Mouse (Mus musculus) CH12.LX (cell line): ENCODE results near the gene Dnaaf5. TPM values are rescaled to one million over a fixed set of nuclear protein-coding genes. Genes with fewer than 3 reads are reported as not detected.
A peak's percentile ranks its signal among the peaks of the same experiment; 100 is the strongest.

Source experiments
- DNase-seq: peaks from one replicate; pipeline ENCODE4 v3.0.0-alpha.2; 2013; ENCODE audit errors: extremely low read depth
- H3K27ac ChIP-seq: 2 replicates; pipeline ENCODE4 v1.5.1; 2012; ENCODE audit warnings: low read depth, mild to moderate bottlenecking, control low read depth, moderate library complexity; ENCODE audit not compliant: insufficient read depth
- H3K27me3 ChIP-seq: replicated peaks from 2 replicates; pipeline ENCODE3; 2012; ENCODE audit warnings: inconsistent platforms
- H3K36me3 ChIP-seq, 2 experiments: replicated peaks in 1 of 2; 2 replicates each; pipeline versions ENCODE3 to v1.6.1; 2012; ENCODE audit warnings: inconsistent platforms in 1 of 2, low read length in 1 of 2, mild to moderate bottlenecking in 1 of 2, mixed read lengths in 1 of 2, moderate library complexity in 1 of 2; ENCODE audit not compliant: control insufficient read depth in 1 of 2, insufficient read depth in 1 of 2
- H3K4me1 ChIP-seq, 2 experiments: 2 replicates each; pipeline ENCODE4 v1.6.1; 2012; ENCODE audit warnings: inconsistent platforms in 1 of 2, moderate library complexity in 1 of 2; ENCODE audit not compliant: insufficient read depth in 2 of 2, control insufficient read depth in 1 of 2
- H3K4me2 ChIP-seq: 2 replicates; pipeline ENCODE4 v1.6.1; 2012; ENCODE audit warnings: low read depth, mild to moderate bottlenecking, control low read depth; ENCODE audit not compliant: poor library complexity, insufficient read depth, severe bottlenecking
- H3K4me3 ChIP-seq, 3 experiments: fragments of 150-350 bp in 1 of 3; sonication (generic) in 1 of 3; replicated peaks in 1 of 3; 2 replicates each; pipeline versions ENCODE3 to v1.5.1; 2011 to 2012; ENCODE audit warnings: low read depth in 2 of 3, low read length in 2 of 3, mild to moderate bottlenecking in 2 of 3, moderate library complexity in 2 of 3, control low read depth in 1 of 3, improper control_type of control experiment in 1 of 3, inconsistent platforms in 1 of 3, mixed read lengths in 1 of 3; ENCODE audit not compliant: poor library complexity in 1 of 3
- H3K79me2 ChIP-seq: replicated peaks from 2 replicates; pipeline ENCODE4 v1.6.1; 2012; ENCODE audit warnings: mild to moderate bottlenecking, moderate library complexity; ENCODE audit not compliant: control insufficient read depth, poor library complexity, insufficient read depth, severe bottlenecking; ENCODE audit errors: extremely low read depth
- H3K9ac ChIP-seq: 2 replicates; pipeline ENCODE4 v1.6.1; 2012; ENCODE audit warnings: low read depth, mild to moderate bottlenecking, control low read depth, moderate library complexity; ENCODE audit not compliant: insufficient read depth
- H3K9me3 ChIP-seq: replicated peaks from 2 replicates; pipeline ENCODE3; 2012; ENCODE audit warnings: low read length, inconsistent platforms, mixed read lengths
- BHLHE40 ChIP-seq: IDR thresholded peaks from 2 replicates; pipeline ENCODE4 v1.6.1; 2011; ENCODE audit warnings: mild to moderate bottlenecking, low read depth, low read length, improper control_type of control experiment
- CHD1 ChIP-seq: IDR thresholded peaks from 2 replicates; pipeline ENCODE4 v1.6.1; 2012; ENCODE audit warnings: low read depth, low read length, improper control_type of control experiment, inconsistent platforms
- CHD2 ChIP-seq: IDR thresholded peaks from 2 replicates; pipeline ENCODE4 v1.6.1; 2011; ENCODE audit warnings: low read length, improper control_type of control experiment
- CTCF ChIP-seq, 2 experiments: IDR thresholded peaks in 1 of 2; conservative IDR thresholded peaks in 1 of 2; 2 replicates each; pipeline ENCODE4 v1.5.1; 2011 to 2012; ENCODE audit warnings: low read depth in 2 of 2, low read length in 2 of 2, improper control_type of control experiment in 1 of 2, inconsistent platforms in 1 of 2, mild to moderate bottlenecking in 1 of 2, moderate library complexity in 1 of 2
- E2F4 ChIP-seq: IDR thresholded peaks from 2 replicates; pipeline ENCODE4 v1.6.1; 2011; ENCODE audit warnings: low read depth, low read length, improper control_type of control experiment; ENCODE audit not compliant: insufficient replicate concordance
- ELF1 ChIP-seq: IDR thresholded peaks from 2 replicates; pipeline ENCODE4 v1.6.1; 2014; ENCODE audit warnings: low read depth, mild to moderate bottlenecking, inconsistent platforms, low read length, improper control_type of control experiment
- EP300 ChIP-seq: IDR thresholded peaks from 2 replicates; pipeline ENCODE4 v1.6.1; 2011; ENCODE audit warnings: low read length, improper control_type of control experiment
- ETS1 ChIP-seq: conservative IDR thresholded peaks from 2 replicates; pipeline ENCODE4 v1.6.1; 2012; ENCODE audit warnings: low read depth, mild to moderate bottlenecking, inconsistent platforms, low read length, improper control_type of control experiment, moderate library complexity
- GABPA ChIP-seq: IDR thresholded peaks from 2 replicates; pipeline ENCODE4 v1.6.1; 2012; ENCODE audit warnings: low read depth, low read length, improper control_type of control experiment, inconsistent platforms; ENCODE audit not compliant: insufficient replicate concordance
- HCFC1 ChIP-seq: IDR thresholded peaks from 2 replicates; pipeline ENCODE4 v1.6.1; 2012; ENCODE audit warnings: low read depth, mild to moderate bottlenecking, inconsistent platforms, low read length, improper control_type of control experiment
- IRF4 ChIP-seq: IDR thresholded peaks from 2 replicates; pipeline ENCODE4 v1.6.1; 2014; ENCODE audit warnings: low read depth, mild to moderate bottlenecking, inconsistent platforms, low read length, improper control_type of control experiment
- JUN ChIP-seq: IDR thresholded peaks from 2 replicates; pipeline ENCODE4 v1.6.1; 2011; ENCODE audit warnings: low read depth, mild to moderate bottlenecking, low read length, improper control_type of control experiment, moderate library complexity; ENCODE audit not compliant: insufficient read depth
- JUND ChIP-seq: conservative IDR thresholded peaks from 2 replicates; pipeline ENCODE4 v1.6.1; 2011; ENCODE audit warnings: low read depth, low read length, improper control_type of control experiment
- KAT2A ChIP-seq: IDR thresholded peaks from 2 replicates; pipeline ENCODE4 v1.6.1; 2012; ENCODE audit warnings: low read length, improper control_type of control experiment, inconsistent platforms; ENCODE audit not compliant: insufficient replicate concordance
- MAFK ChIP-seq: IDR thresholded peaks from 2 replicates; pipeline ENCODE4 v1.6.1; 2011; ENCODE audit warnings: low read length, improper control_type of control experiment; ENCODE audit not compliant: insufficient replicate concordance
- MAX ChIP-seq: IDR thresholded peaks from 2 replicates; pipeline ENCODE4 v1.6.1; 2011; ENCODE audit warnings: low read length, improper control_type of control experiment
- MAZ ChIP-seq: IDR thresholded peaks from 2 replicates; pipeline ENCODE4 v1.6.1; 2012; ENCODE audit warnings: low read depth, mild to moderate bottlenecking, inconsistent platforms, low read length, improper control_type of control experiment, moderate library complexity
- MEF2A ChIP-seq: IDR thresholded peaks from 2 replicates; pipeline ENCODE4 v1.6.1; 2014; ENCODE audit warnings: low read depth, mild to moderate bottlenecking, inconsistent platforms, low read length, improper control_type of control experiment, borderline replicate concordance
- MXI1 ChIP-seq: IDR thresholded peaks from 2 replicates; pipeline ENCODE4 v1.6.1; 2011; ENCODE audit warnings: mild to moderate bottlenecking, low read depth, low read length, improper control_type of control experiment
- MYC ChIP-seq: IDR thresholded peaks from 2 replicates; pipeline ENCODE4 v1.6.1; 2011; ENCODE audit warnings: low read depth, mild to moderate bottlenecking, improper control_type of control experiment, low read length
- NELFE ChIP-seq: IDR thresholded peaks from 2 replicates; pipeline ENCODE4 v1.6.1; 2011; ENCODE audit warnings: low read depth, low read length, improper control_type of control experiment
- NRF1 ChIP-seq: IDR thresholded peaks from 2 replicates; pipeline ENCODE4 v1.6.1; 2014; ENCODE audit warnings: low read depth, mild to moderate bottlenecking, inconsistent platforms, low read length, improper control_type of control experiment, moderate library complexity
- PAX5 ChIP-seq: IDR thresholded peaks from 2 replicates; pipeline ENCODE4 v1.6.1; 2012; ENCODE audit warnings: low read length, inconsistent platforms, mixed read lengths
- POLR2A ChIP-seq: IDR thresholded peaks from 2 replicates; pipeline ENCODE4 v1.6.1; 2011; ENCODE audit warnings: low read depth, mild to moderate bottlenecking, improper control_type of control experiment, low read length
- POLR2AphosphoS2 ChIP-seq: IDR thresholded peaks from 2 replicates; pipeline ENCODE4 v1.6.1; 2011; ENCODE audit warnings: low read depth, low read length, improper control_type of control experiment
- RAD21 ChIP-seq: IDR thresholded peaks from 2 replicates; pipeline ENCODE4 v1.6.1; 2011; ENCODE audit warnings: low read depth, mild to moderate bottlenecking, low read length, improper control_type of control experiment, moderate library complexity
- RCOR1 ChIP-seq: conservative IDR thresholded peaks from 2 replicates; pipeline ENCODE4 v1.6.1; 2012; ENCODE audit warnings: low read depth, mild to moderate bottlenecking, inconsistent platforms, low read length, improper control_type of control experiment
- SIN3A ChIP-seq: IDR thresholded peaks from 2 replicates; pipeline ENCODE4 v1.6.1; 2012; ENCODE audit warnings: low read length, improper control_type of control experiment, inconsistent platforms
- SMC3 ChIP-seq: IDR thresholded peaks from 2 replicates; pipeline ENCODE4 v1.6.1; 2011; ENCODE audit warnings: low read depth, low read length, improper control_type of control experiment
- TBP ChIP-seq: conservative IDR thresholded peaks from 2 replicates; pipeline ENCODE4 v1.6.1; 2011; ENCODE audit warnings: low read depth, low read length, improper control_type of control experiment
- TCF12 ChIP-seq: IDR thresholded peaks from 2 replicates; pipeline ENCODE4 v1.6.1; 2014; ENCODE audit warnings: low read depth, mild to moderate bottlenecking, inconsistent platforms, low read length, improper control_type of control experiment
- UBTF ChIP-seq: IDR thresholded peaks from 2 replicates; pipeline ENCODE4 v1.6.1; 2012; ENCODE audit warnings: low read depth, mild to moderate bottlenecking, inconsistent platforms, low read length, improper control_type of control experiment, moderate library complexity
- USF1 ChIP-seq: IDR thresholded peaks from 2 replicates; pipeline ENCODE4 v1.6.1; 2014; ENCODE audit warnings: low read depth, mild to moderate bottlenecking, inconsistent platforms, low read length, improper control_type of control experiment
- USF2 ChIP-seq: conservative IDR thresholded peaks from 2 replicates; pipeline ENCODE4 v1.6.1; 2011; ENCODE audit warnings: low read depth, low read length, improper control_type of control experiment
- ZC3H11A ChIP-seq: IDR thresholded peaks from 2 replicates; pipeline ENCODE4 v1.6.1; 2012; ENCODE audit warnings: low read depth, mild to moderate bottlenecking, inconsistent platforms, low read length, improper control_type of control experiment
- ZKSCAN1 ChIP-seq: IDR thresholded peaks from 2 replicates; pipeline ENCODE4 v1.6.1; 2012; ENCODE audit warnings: low read depth, inconsistent platforms, low read length, improper control_type of control experiment, borderline replicate concordance
- ZMIZ1 ChIP-seq: IDR thresholded peaks from 2 replicates; pipeline ENCODE4 v1.6.1; 2012; ENCODE audit warnings: low read depth, mild to moderate bottlenecking, inconsistent platforms, low read length, improper control_type of control experiment
- ZNF384 ChIP-seq: IDR thresholded peaks from 2 replicates; pipeline ENCODE4 v1.6.1; 2012; ENCODE audit warnings: low read depth, low read length, improper control_type of control experiment, inconsistent platforms
- dilution Hi-C: fragments of 300-500 bp; cut with MboI; formaldehyde crosslinking; loops from 2 replicates; pipeline ENCODE4 v1.14.3; 2020; ENCODE audit warnings: low sequenced_read_pairs; ENCODE audit not compliant: extremely low pct_unique_long_range_greater_than_20kb, extremely low pct_ligation_motif_present
- in situ Hi-C: fragments of 300-500 bp; cut with MboI; formaldehyde crosslinking; loops from 3 replicates; pipeline ENCODE4 v1.14.3; 2019; ENCODE audit warnings: low sequenced_read_pairs, low pct_ligation_motif_present, low pct_unique_long_range_greater_than_20kb, mixed read lengths
- polyA plus RNA-seq: library from polyadenylated mRNA; unstranded; fragments of >175 nt; gene quantifications from 2 replicates; pipeline ENCODE4 v1.2.1, GENCODE M21; 2012; ENCODE audit warnings: low read depth; ENCODE audit not compliant: insufficient read length
- total RNA-seq, 2 experiments: library from RNA; depleted of rRNA; stranded (reverse); fragments of 300-350 nt in 1 of 2; fragments of >200 nt in 1 of 2; gene quantifications; 2 replicates each; pipeline ENCODE4 v1.2.3; 2012 to 2014

The Dnaaf5 gene
- total and polyA plus RNA-seq, 3 experiments = 17.9 to 25.2 (median 21.7) TPM

DNA sequence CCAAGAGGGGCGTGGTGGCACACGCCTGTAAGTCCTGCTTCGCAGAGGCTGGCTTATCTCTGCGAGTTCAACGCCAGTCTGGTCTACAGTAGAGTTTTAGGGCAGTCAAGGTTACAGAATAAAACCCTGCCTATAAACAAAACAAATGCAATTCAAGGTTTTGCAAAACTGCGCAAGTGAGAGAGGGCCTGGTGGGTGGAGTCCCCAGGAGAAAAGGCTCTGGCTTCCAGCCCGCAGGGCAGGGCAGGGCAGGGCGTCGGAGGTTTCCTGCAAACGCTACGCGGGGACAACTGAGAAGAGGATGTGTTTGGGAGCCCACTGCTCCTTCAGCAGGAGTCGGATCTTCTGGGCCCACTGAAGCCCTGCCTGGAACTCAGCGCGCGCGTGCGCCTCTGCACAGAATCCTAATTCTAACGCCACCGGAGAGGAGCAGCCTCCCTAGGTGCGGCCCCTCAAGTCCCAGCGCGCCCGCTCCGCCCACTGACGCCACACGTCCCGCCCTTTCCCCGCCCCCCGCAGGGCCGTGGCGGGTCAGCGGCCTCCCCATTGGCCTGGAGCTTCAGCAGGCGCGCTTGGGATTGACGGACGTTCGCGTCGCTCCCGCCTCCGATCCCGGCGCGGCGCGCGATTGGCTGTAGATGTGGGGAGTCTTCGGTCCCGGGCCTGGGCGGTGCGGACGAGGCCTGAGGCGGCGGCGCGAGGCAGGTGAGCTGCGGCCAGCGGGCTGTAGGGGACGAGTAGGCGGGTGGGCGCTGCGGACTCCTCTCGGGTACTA, 50.2 kb downstream of the Dnaaf5 start, which contains the start of gene Sun1:
Gene Sun1 (plus strand): TSS at position 643 of the 775 bp plus-strand sequence.
- Histone ChIP-seq H3K9ac (peak within 1 kb of the TSS; percentile 84), H3K4me1 (peaks cover 14 to 34% of the 10 kb centered on the region in 2 experiments), H3K36me3 (peaks cover 0 to 8% of the 10 kb centered on the region in 2 experiments), H3K4me3 (peak within 1 kb of the TSS; percentile 57 to 96 (median 88)), H3K27me3 (no peaks in the 10 kb centered on the region), H3K79me2 (peaks cover 8% of the 10 kb centered on the region; the same call in 1 of the 2 replicates), H3K9me3 (no peaks in the 10 kb centered on the region), H3K27ac (peak within 1 kb of the TSS; percentile 30), H3K4me2 (peak within 1 kb of the TSS; percentile 81)
- dilution Hi-C loops (no loop called here), in situ Hi-C loops (loop anchor here (5.0 kb wide), 1 partner anchor 47 kb away; no protein-coding TSS in a partner anchor)
- TF ChIP-seq MEF2A = no peak; the same call in 1 of the 2 replicates
- TF ChIP-seq SMC3 = no peak
- TF ChIP-seq USF2 = no peak
- TF ChIP-seq RAD21 = no peak
- no peak for TF ChIP-seq RCOR1
- TF ChIP-seq POLR2A = peak; percentile 77
- TF ChIP-seq SIN3A = peak; percentile 63
- no peak for TF ChIP-seq ZC3H11A
- peak; percentile 56 for TF ChIP-seq ELF1
- no peak for TF ChIP-seq KAT2A
- no peak for TF ChIP-seq TBP
- TF ChIP-seq NRF1 = peak; percentile 83
- no peak for TF ChIP-seq CHD1
- TF ChIP-seq JUND = no peak
- peak; percentile 70; the same call in 1 of the 2 replicates for TF ChIP-seq UBTF
- TF ChIP-seq MXI1 = peak; percentile 11
- TF ChIP-seq GABPA = no peak
- no peak for TF ChIP-seq JUN
- no peak for TF ChIP-seq E2F4
- TF ChIP-seq ZNF384 = no peak
- peak; percentile 29; the same call in 1 of the 2 replicates for TF ChIP-seq IRF4
- TF ChIP-seq CHD2 = peak; percentile 85
- TF ChIP-seq ETS1 = no peak
- peak; percentile 51; the same call in 1 of the 2 replicates for TF ChIP-seq BHLHE40
- TF ChIP-seq CTCF (conservative IDR thresholded peaks at IDR 0.05 in 1 of 2, IDR thresholded peaks at IDR 0.05 in 1 of 2; ENCODE audit: low read depth in 2 of 2, low read length in 2 of 2) = no peak
- no peak for TF ChIP-seq TCF12
- no peak for TF ChIP-seq POLR2AphosphoS2
- no peak for TF ChIP-seq MYC
- peak; percentile 50; the same call in 1 of the 2 replicates for TF ChIP-seq ZMIZ1
- no peak for TF ChIP-seq ZKSCAN1
- TF ChIP-seq PAX5 = no peak
- peak; percentile 18; the same call in 1 of the 2 replicates for TF ChIP-seq NELFE
- no peak for TF ChIP-seq EP300
- no peak for TF ChIP-seq USF1
- TF ChIP-seq MAFK = no peak
- 0 out of 2 replicates have a peak, but pooled peaks have one; percentile 35 for TF ChIP-seq MAZ
- peak; percentile 56; the same call in 1 of the 2 replicates for TF ChIP-seq MAX
- TF ChIP-seq HCFC1 = peak; percentile 59; the same call in 1 of the 2 replicates
- peak; percentile 95 for DNase-seq
